Mouse (Mus musculus): ENCODE results near the gene Cacna1e. TPM values are rescaled to one million over a fixed set of nuclear protein-coding genes. Genes with fewer than 3 reads are reported as not detected.

The Cacna1e gene
- 42.9 TPM for polyA plus RNA-seq (2015; fragmentation: Illumina TruSeq; extraction: RNeasy Lipid Tissue Mini Kit (QIAGEN cat#74804); ENCODE audit: low read depth, low replicate concordance)

GRCm38 (mm10) chr1:154884275-154885206, at the start of gene Cacna1e:
Gene Cacna1e, minus strand, starts transcription at chr1:154884501.

Other genes with a start within 250 kb of the Cacna1e start
- gene Ier5, start 215.1 kb upstream of the Cacna1e start, polyA plus RNA-seq (2015; fragmentation: Illumina TruSeq; extraction: RNeasy Lipid Tissue Mini Kit (QIAGEN cat#74804); ENCODE audit: low read depth, low replicate concordance), result 50.5 TPM